Mouse (Mus musculus) cerebellum, postnatal 4 days (tissue): ENCODE data around the gene Gstcd.

Experiments
- DNase-seq, 2 experiments: peaks; one replicate each; pipeline ENCODE4 v3.0.0; 2022; ENCODE audit warnings: low spot score in 2 of 2, mixed read lengths in 1 of 2

Gene Gstcd

DNA sequence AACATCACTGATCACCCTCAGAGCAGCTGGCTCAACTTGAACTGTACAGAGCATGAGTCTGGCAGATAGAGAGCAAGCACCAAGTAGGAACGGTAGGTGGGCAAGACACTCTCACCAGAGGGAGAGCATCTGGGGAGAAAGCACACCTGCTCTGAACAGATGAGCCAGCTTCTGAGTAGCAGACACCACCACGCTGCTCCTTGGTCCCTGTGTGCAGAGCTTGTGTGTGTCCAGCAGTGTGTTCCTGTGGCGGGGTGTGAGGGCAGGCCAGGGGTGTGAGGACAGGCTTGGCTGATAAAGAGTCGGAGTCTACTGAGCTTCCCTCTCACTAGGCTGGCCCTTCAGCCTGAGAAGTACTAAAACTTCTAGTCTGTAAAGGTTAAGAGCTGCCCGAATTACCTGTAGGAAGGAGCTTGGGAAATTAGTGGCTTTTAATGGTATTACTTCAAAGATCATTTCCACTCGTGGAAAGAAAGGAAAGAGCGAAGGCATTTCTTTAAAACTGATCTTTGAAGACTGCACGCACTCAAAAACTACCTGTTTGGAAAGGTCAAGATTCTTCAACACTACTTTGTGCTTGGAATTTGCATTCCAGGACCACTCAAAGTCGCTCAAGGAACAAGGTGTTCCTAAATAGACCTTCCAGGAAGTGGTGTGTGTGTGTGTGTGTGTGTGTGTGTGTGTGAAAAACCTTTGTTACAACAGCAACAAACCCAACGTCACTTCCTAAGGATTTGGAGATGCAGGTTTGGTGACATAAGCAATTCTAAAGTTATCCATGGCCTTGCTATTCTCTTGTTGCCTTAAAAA is 151.4 kb downstream of the Gstcd start:
- DNase-seq = no peak

DNA sequence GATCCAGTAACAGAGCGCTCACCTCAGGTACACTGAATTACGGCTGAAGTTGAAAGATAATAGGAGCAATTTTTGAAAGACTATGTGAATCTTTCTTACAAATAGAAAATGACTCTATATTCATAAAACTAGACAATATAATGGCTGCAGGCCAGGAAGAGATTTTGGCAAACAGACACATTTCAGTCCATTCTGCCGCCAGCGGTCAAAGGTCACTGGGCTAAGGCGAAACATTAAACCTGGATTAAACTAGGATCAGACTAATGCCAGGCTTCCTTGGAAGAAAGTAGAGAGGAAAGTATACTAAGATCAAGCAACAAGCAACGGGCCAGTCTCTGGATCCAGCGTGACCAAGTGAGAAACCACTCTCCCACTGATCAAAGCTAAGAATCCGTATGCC is 152.8 kb downstream of the Gstcd start:
- no peak for DNase-seq

DNA sequence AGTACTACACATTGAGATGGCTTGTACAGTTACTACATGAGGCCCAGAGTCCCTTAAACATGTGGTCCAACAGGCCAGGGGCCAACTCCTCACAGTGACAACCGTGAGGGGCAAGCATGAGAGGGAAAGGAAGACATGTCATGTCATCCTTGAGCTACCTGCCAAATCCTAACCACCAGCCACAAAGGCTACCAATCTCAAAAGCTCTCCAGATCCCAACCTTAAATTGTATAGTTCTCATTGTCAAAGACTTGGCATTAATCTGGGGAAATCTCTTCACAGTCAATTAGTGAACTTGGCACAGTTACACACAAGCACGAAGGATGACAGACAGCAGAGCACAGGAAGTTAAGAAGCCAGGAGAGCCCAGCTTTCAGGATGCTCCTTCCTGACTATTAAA is 157.2 kb downstream of the Gstcd start:
- DNase-seq = no peak
